Mouse (Mus musculus) thymus, adult 2 months (tissue): ENCODE data around the gene Creb3.
A peak's percentile ranks its signal among the peaks of the same experiment; 100 is the strongest.

Experiments used
- CTCF ChIP-seq: fragments of 200-500 bp; IDR thresholded peaks from 2 replicates; pipeline ENCODE4 v1.5.1; 2012; ENCODE audit warnings: mild to moderate bottlenecking, control low read depth, low read length, moderate library complexity, borderline replicate concordance; ENCODE audit not compliant: control insufficient read depth, poor library complexity, insufficient read depth; ENCODE audit errors: extremely low read depth
- POLR2A ChIP-seq: fragments of 200-500 bp; IDR thresholded peaks from 2 replicates; pipeline ENCODE4 v1.6.1; 2012; ENCODE audit warnings: mild to moderate bottlenecking, low read length, control low read depth, moderate library complexity; ENCODE audit not compliant: control insufficient read depth, poor library complexity, insufficient read depth; ENCODE audit errors: extremely low read depth

DNA sequence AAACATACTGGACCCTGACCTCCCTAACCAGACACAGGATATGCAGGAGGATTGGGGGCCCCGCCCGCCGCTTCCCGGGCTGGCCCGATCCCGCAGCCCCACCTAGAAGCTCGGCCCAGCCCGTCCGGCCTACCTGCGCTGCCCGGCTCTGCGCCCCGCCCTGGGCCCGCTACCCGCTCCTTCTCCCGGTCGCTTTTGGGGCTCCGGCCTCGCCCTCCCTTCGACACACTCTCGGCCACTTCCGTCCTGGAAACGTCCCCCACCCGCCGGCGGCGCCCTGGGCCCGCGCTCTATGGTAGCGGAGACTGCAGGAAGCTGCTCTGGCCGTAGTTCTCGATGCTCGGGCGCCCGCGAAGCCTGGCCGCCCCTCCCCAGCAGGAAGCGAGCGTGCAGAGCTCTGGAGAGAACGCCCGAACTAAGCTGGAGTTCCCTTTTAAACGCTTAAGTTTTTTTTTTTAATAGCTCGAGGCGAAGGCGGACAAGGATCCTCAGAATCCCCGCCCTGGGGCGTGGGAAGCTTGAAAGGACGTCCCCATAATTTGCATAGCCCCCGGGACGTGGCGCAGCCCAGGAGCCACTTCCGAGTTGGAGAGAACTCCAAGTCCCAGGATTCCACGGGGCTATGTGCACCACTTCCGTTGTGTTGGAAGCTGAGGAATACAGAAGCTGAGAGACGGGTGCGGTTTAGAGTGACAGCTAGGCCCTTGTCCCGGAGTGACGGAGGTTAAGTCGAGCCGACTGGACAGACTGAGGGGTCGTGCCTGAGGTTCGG, at the start of gene Creb3, which contains the start of gene Tln1:
- no peak for TF ChIP-seq CTCF
- TF ChIP-seq POLR2A: peak; percentile 66; the same call in 1 of the 2 replicates
